Mouse (Mus musculus) limb, embryonic 12.5 days (tissue): ENCODE measurements around the gene Ccdc102a. TPM values are rescaled to one million over a fixed set of nuclear protein-coding genes. Genes with fewer than 3 reads are reported as not detected.

Source experiments
- ATAC-seq: fragments of 200-750 bp; cut with Nextera tagmentation; 2 replicates; pipeline ENCODE4 v1.8.0; 2017; ENCODE audit warnings: low read depth, moderate TSS enrichment; ENCODE audit not compliant: insufficient number of reproducible peaks, insufficient read depth, low FRiP score, low TSS enrichment
- H3K27ac ChIP-seq: fragments of 300-500 bp; sonication (generic); 2 replicates; pipeline ENCODE4 v1.5.1; 2016; ENCODE audit warnings: mild to moderate bottlenecking, moderate library complexity
- H3K27me3 ChIP-seq: fragments of 300-500 bp; sonication (generic); 2 replicates; pipeline ENCODE4 v1.6.1; 2016; ENCODE audit warnings: mild to moderate bottlenecking, moderate library complexity
- H3K36me3 ChIP-seq: fragments of 300-500 bp; sonication (generic); 2 replicates; pipeline ENCODE4 v1.6.1; 2016; ENCODE audit warnings: mild to moderate bottlenecking, moderate library complexity
- H3K4me1 ChIP-seq: fragments of 300-500 bp; sonication (generic); replicated peaks from 2 replicates; pipeline ENCODE4 v1.6.1; 2016
- H3K4me2 ChIP-seq: fragments of 300-500 bp; sonication (generic); 2 replicates; pipeline ENCODE4 v1.6.1; 2016; ENCODE audit warnings: mild to moderate bottlenecking, moderate library complexity
- H3K4me3 ChIP-seq: fragments of 300-500 bp; sonication (generic); replicated peaks from 2 replicates; pipeline ENCODE4 v1.5.1; 2016; ENCODE audit warnings: mild to moderate bottlenecking
- H3K9ac ChIP-seq: fragments of 300-500 bp; sonication (generic); replicated peaks from 2 replicates; pipeline ENCODE4 v1.6.1; 2016; ENCODE audit warnings: mild to moderate bottlenecking, moderate library complexity
- H3K9me3 ChIP-seq: fragments of 300-500 bp; sonication (generic); 2 replicates; pipeline ENCODE4 v1.6.1; 2016; ENCODE audit warnings: mild to moderate bottlenecking, moderate library complexity
- WGBS: fragments of 180-500 bp; shearing (Covaris S2); methylation state at CpG from one replicate; pipeline ENCODE4 v1.1.7; 2016; 5-methylcytosine and 5-hydroxymethylcytosine counted together
- polyA plus RNA-seq: library from polyadenylated mRNA; unstranded; fragments of >200 nt; fragmentation: Nextera tagmentation; extraction: Ambion mirVana; gene quantifications from 2 replicates; pipeline ENCODE4 v1.2.1, GENCODE M21; 2016

The Ccdc102a gene
- polyA plus RNA-seq, 1 experiment from 2014 or later, result 48.5 TPM

GRCm38 (mm10) chr8:94903709-94904108, 14.2 kb downstream of the Ccdc102a start:
- Histone ChIP-seq H3K27ac (peak overlapping the region; percentile 56), H3K9me3 (no peaks in the 10 kb centered on the region), H3K4me1 (peaks cover 55% of the 10 kb centered on the region), H3K4me2 (no peak overlapping the region; the same call in 1 of the 2 replicates), H3K27me3 (no peaks in the 10 kb centered on the region), H3K4me3 (no peak overlapping the region), H3K36me3 (peaks cover 66% of the 10 kb centered on the region), H3K9ac (no peak overlapping the region)
- peak; percentile 68 for ATAC-seq
- 5% methylated on average over 12 of the region's 12 CpGs for WGBS

- H3K27me3 ChIP-seq, result no peaks in the 10 kb centered on the region
- no peak for ATAC-seq
- H3K27ac ChIP-seq, result no peak overlapping the region
- WGBS, result 7% methylated on average over 5 of the region's 5 CpGs
- H3K36me3 ChIP-seq, result peaks cover 41% of the 10 kb centered on the region
- no peak overlapping the region for H3K4me3 ChIP-seq
- H3K9me3 ChIP-seq, result no peaks in the 10 kb centered on the region
- H3K4me2 ChIP-seq, result no peak overlapping the region
- peaks cover 55% of the 10 kb centered on the region for H3K4me1 ChIP-seq
- peak overlapping the region; percentile 31; the same call in 1 of the 2 replicates for H3K9ac ChIP-seq
These were observed 16.9 kb downstream of the Ccdc102a start for GRCm38 (mm10) chr8:94901031-94901430.

GRCm38 (mm10) chr8:94900617-94901016, 17.3 kb downstream of the Ccdc102a start:
- ATAC-seq, result no peak
- H3K27me3 ChIP-seq, result no peaks in the 10 kb centered on the region
- peak overlapping the region; percentile 31; the same call in 1 of the 2 replicates for H3K9ac ChIP-seq
- no peaks in the 10 kb centered on the region for H3K9me3 ChIP-seq
- WGBS, result 14% methylated on average over 6 of the region's 6 CpGs
- H3K4me1 ChIP-seq, result peaks cover 57% of the 10 kb centered on the region
- H3K4me3 ChIP-seq, result no peak overlapping the region
- 0 out of 2 replicates have a peak overlapping the region, but pooled peaks have one; percentile 0 for H3K27ac ChIP-seq
- peaks cover 36% of the 10 kb centered on the region for H3K36me3 ChIP-seq
- no peak overlapping the region for H3K4me2 ChIP-seq

GRCm38 (mm10) chr8:94899262-94899661, 18.6 kb downstream of the Ccdc102a start:
- Histone ChIP-seq H3K9me3 (no peaks in the 10 kb centered on the region), H3K27ac (0 out of 2 replicates have a peak overlapping the region, but pooled peaks have one; percentile 23), H3K27me3 (no peaks in the 10 kb centered on the region), H3K4me1 (peaks cover 52% of the 10 kb centered on the region), H3K4me3 (no peak overlapping the region), H3K36me3 (peaks cover 23% of the 10 kb centered on the region), H3K9ac (no peak overlapping the region), H3K4me2 (peak overlapping the region; percentile 40)
- WGBS, result 21% methylated on average over 11 of the region's 11 CpGs
- ATAC-seq, result no peak

- Histone ChIP-seq H3K4me3 (no peak overlapping the region), H3K27me3 (no peaks in the 10 kb centered on the region; the same call in 1 of the 2 replicates), H3K9me3 (no peaks in the 10 kb centered on the region), H3K4me1 (peaks cover 13% of the 10 kb centered on the region), H3K4me2 (no peak overlapping the region), H3K27ac (no peak overlapping the region), H3K36me3 (no peaks in the 10 kb centered on the region), H3K9ac (no peak overlapping the region)
- WGBS, result 14% methylated on average over 2 of the region's 2 CpGs
- ATAC-seq, result no peak
These were observed 25.0 kb downstream of the Ccdc102a start for GRCm38 (mm10) chr8:94892917-94893316.

GRCm38 (mm10) chr8:94888383-94889036, 29.4 kb downstream of the Ccdc102a start:
- no peaks in the 10 kb centered on the region for H3K36me3 ChIP-seq
- H3K4me1 ChIP-seq, result peaks cover 3% of the 10 kb centered on the region; the same call in 1 of the 2 replicates
- H3K9ac ChIP-seq, result no peak overlapping the region
- H3K4me3 ChIP-seq, result no peak overlapping the region
- no peaks in the 10 kb centered on the region for H3K9me3 ChIP-seq
- 24% methylated on average over 14 of the region's 14 CpGs for WGBS
- H3K27me3 ChIP-seq, result no peaks in the 10 kb centered on the region; the same call in 1 of the 2 replicates
- H3K27ac ChIP-seq, result no peak overlapping the region
- peak overlapping the region; percentile 13; the same call in 1 of the 2 replicates for H3K4me2 ChIP-seq
- 0 out of 2 replicates have a peak, but pooled peaks have one; percentile 20 for ATAC-seq

GRCm38 (mm10) chr8:94880742-94881141, 37.2 kb downstream of the Ccdc102a start:
- Histone ChIP-seq H3K9ac (no peak overlapping the region), H3K4me2 (no peak overlapping the region), H3K4me3 (no peak overlapping the region), H3K27ac (no peak overlapping the region), H3K27me3 (no peaks in the 10 kb centered on the region), H3K9me3 (no peaks in the 10 kb centered on the region), H3K4me1 (peaks cover 9% of the 10 kb centered on the region), H3K36me3 (no peaks in the 10 kb centered on the region)
- 60% methylated on average over 4 of the region's 4 CpGs for WGBS
- ATAC-seq, result no peak

GRCm38 (mm10) chr8:94876820-94877219, 41.1 kb downstream of the Ccdc102a start:
- no peak for ATAC-seq
- Histone ChIP-seq H3K27me3 (peaks cover 16% of the 10 kb centered on the region), H3K9me3 (no peaks in the 10 kb centered on the region), H3K4me3 (no peak overlapping the region), H3K4me2 (peak overlapping the region; percentile 93), H3K4me1 (peaks cover 34% of the 10 kb centered on the region), H3K9ac (no peak overlapping the region), H3K27ac (no peak overlapping the region), H3K36me3 (no peaks in the 10 kb centered on the region)
- 14% methylated on average over 3 of the region's 3 CpGs for WGBS

- Histone ChIP-seq H3K4me3 (peak within 1 kb of the TSS; percentile 67), H3K27ac (0 out of 2 replicates have a peak within 1 kb of the TSS, but pooled peaks have one; percentile 35), H3K4me2 (peak within 1 kb of the TSS; percentile 93), H3K9me3 (no peaks in the 10 kb centered on the region), H3K4me1 (peaks cover 39% of the 10 kb centered on the region), H3K27me3 (peaks cover 16% of the 10 kb centered on the region), H3K9ac (peak within 1 kb of the TSS; percentile 66), H3K36me3 (no peaks in the 10 kb centered on the region)
- under 1% methylated on average over 36 of the region's 37 CpGs for WGBS
- peak; percentile 40; the same call in 1 of the 2 replicates for ATAC-seq
These were observed 41.6 kb downstream of the Ccdc102a start, which contains the start of gene Dok4 for GRCm38 (mm10) chr8:94876197-94876730. Dok4 (minus strand) TSS chr8:94876330.

GRCm38 (mm10) chr8:94875871-94876150, 42.1 kb downstream of the Ccdc102a start:
- Histone ChIP-seq H3K27me3 (peaks cover 16% of the 10 kb centered on the region), H3K36me3 (no peaks in the 10 kb centered on the region), H3K9me3 (no peaks in the 10 kb centered on the region), H3K9ac (peak overlapping the region; percentile 66), H3K4me1 (peaks cover 42% of the 10 kb centered on the region), H3K27ac (0 out of 2 replicates have a peak overlapping the region, but pooled peaks have one; percentile 35), H3K4me3 (peak overlapping the region; percentile 67), H3K4me2 (peak overlapping the region; percentile 93)
- ATAC-seq, result peak; percentile 2; the same call in 1 of the 2 replicates
- WGBS, result under 1% methylated on average over 13 of the region's 20 CpGs

- Histone ChIP-seq H3K36me3 (no peaks in the 10 kb centered on the region), H3K4me3 (peak overlapping the region; percentile 67), H3K4me1 (peaks cover 47% of the 10 kb centered on the region), H3K9me3 (no peaks in the 10 kb centered on the region), H3K4me2 (peak overlapping the region; percentile 93), H3K27me3 (peaks cover 16% of the 10 kb centered on the region), H3K9ac (peak overlapping the region; percentile 66), H3K27ac (no peak overlapping the region)
- ATAC-seq, result no peak
- 15% methylated on average over 17 of the region's 17 CpGs for WGBS
These were observed 42.6 kb downstream of the Ccdc102a start for GRCm38 (mm10) chr8:94875096-94875870.
